Mouse (Mus musculus): ENCODE measurements around the gene Eif4ebp2. TPM values are rescaled to one million over a fixed set of nuclear protein-coding genes. Genes with fewer than 3 reads are reported as not detected.
A peak's percentile ranks its signal among the peaks of the same experiment; 100 is the strongest.

The Eif4ebp2 gene
- polyA plus RNA-seq, 1 experiment from 2014 or later = 83.2 TPM

- 50% methylated on average over 1 of the region's 1 CpGs for WGBS
Measured at GRCm38 (mm10) chr10:61480488-61480887, 28.0 kb upstream of the Eif4ebp2 start.

DNA sequence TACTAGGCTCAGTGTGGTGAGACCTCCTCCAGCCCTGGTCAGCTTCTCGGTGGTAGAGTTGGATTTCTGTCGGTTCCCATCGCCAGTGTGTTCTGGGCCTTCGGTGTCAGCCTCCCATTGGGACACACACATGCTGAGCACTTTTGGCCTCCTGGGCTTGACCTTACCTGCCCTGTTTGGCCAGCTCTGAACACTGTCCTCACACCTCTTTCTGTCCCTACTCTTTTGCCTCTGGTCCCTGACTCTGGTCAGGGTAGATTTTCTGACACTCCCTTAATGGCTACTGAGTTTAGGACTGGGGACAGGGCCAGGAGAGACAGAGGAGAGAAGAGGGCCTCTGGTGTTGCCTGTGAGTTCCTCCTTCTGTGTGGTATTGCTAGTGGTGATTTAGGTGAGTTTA lies 27.5 kb upstream of the Eif4ebp2 start:
- Histone ChIP-seq H3K9me3 (no peaks in the 10 kb centered on the region), H3K36me3 (no peaks in the 10 kb centered on the region), H3K9ac (replicated peaks) (no peak overlapping the region), H3K27ac (no peak overlapping the region), H3K4me1 (replicated peaks) (peaks cover 11% of the 10 kb centered on the region), H3K4me3 (replicated peaks) (no peak overlapping the region), H3K4me2 (replicated peaks) (no peak overlapping the region), H3K27me3 (no peaks in the 10 kb centered on the region; the same call in 1 of the 2 replicates)
- no peak for ATAC-seq
- 93% methylated on average over 4 of the region's 4 CpGs for WGBS

More at GRCm38 (mm10) chr10:61480488-61480887, 28.0 kb upstream of the Eif4ebp2 start:
- Histone ChIP-seq H3K4me3 (replicated peaks) (no peak overlapping the region), H3K4me1 (replicated peaks) (peaks cover 8% of the 10 kb centered on the region), H3K27me3 (no peaks in the 10 kb centered on the region; the same call in 1 of the 2 replicates), H3K9me3 (no peaks in the 10 kb centered on the region), H3K36me3 (no peaks in the 10 kb centered on the region), H3K27ac (no peak overlapping the region), H3K4me2 (replicated peaks) (no peak overlapping the region), H3K9ac (replicated peaks) (no peak overlapping the region)
- no peak for ATAC-seq

GRCm38 (mm10) chr10:61479461-61479860 lies 27.0 kb upstream of the Eif4ebp2 start:
- no peak overlapping the region for H3K9ac ChIP-seq (replicated peaks)
- no peaks in the 10 kb centered on the region for H3K9me3 ChIP-seq
- no peak overlapping the region for H3K27ac ChIP-seq
- WGBS = 93% methylated on average over 10 of the region's 10 CpGs
- H3K4me1 ChIP-seq (replicated peaks) = peaks cover 15% of the 10 kb centered on the region
- no peak for ATAC-seq
- no peaks in the 10 kb centered on the region for H3K36me3 ChIP-seq
- H3K4me3 ChIP-seq (replicated peaks) = no peak overlapping the region
- H3K4me2 ChIP-seq (replicated peaks) = no peak overlapping the region
- H3K27me3 ChIP-seq = no peaks in the 10 kb centered on the region; the same call in 1 of the 2 replicates

DNA sequence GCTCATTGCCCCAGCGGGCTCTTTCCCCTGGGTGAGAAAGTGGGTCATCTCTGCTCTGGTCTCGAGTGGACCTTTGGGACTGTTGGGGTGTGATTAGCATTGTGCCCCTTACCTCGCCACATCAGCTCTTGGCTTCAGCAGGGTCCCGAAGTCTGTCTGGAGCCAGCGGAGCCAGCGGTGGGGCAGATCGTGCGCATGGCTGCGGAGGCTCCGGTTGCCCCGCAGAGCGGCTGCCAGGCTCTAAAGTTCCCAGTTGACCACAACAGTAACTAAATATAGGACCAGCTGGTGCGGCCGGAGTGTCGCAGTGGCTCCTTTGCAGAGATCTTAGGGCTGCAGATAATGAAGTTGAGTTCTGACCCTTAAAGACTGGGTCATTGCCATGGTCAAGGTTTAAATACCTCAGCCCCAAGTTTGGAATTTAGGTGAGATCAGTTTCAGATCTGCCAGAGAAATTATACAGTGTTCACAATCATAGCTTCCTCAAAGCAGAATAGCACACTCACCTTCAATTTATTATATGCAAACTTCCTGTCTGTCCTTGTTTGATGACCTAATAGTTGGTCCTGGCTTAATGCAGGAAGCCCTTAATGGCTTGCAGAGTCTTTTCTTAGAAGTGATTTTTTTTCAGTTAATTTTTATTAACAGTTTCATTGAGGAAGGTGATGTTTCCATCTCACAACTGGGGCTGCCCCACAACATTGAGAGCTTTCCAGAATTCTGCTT lies 24.1 kb upstream of the Eif4ebp2 start:
- H3K9me3 ChIP-seq = no peaks in the 10 kb centered on the region
- 2% methylated on average over 15 of the region's 15 CpGs for WGBS
- H3K36me3 ChIP-seq = no peaks in the 10 kb centered on the region
- H3K4me1 ChIP-seq (replicated peaks) = peaks cover 27% of the 10 kb centered on the region
- no peak overlapping the region for H3K27ac ChIP-seq
- H3K4me3 ChIP-seq (replicated peaks) = peak overlapping the region; percentile 72
- H3K4me2 ChIP-seq (replicated peaks) = peak overlapping the region; percentile 73
- H3K9ac ChIP-seq (replicated peaks) = peak overlapping the region; percentile 83
- no peaks in the 10 kb centered on the region; the same call in 1 of the 2 replicates for H3K27me3 ChIP-seq
- no peak for ATAC-seq

DNA sequence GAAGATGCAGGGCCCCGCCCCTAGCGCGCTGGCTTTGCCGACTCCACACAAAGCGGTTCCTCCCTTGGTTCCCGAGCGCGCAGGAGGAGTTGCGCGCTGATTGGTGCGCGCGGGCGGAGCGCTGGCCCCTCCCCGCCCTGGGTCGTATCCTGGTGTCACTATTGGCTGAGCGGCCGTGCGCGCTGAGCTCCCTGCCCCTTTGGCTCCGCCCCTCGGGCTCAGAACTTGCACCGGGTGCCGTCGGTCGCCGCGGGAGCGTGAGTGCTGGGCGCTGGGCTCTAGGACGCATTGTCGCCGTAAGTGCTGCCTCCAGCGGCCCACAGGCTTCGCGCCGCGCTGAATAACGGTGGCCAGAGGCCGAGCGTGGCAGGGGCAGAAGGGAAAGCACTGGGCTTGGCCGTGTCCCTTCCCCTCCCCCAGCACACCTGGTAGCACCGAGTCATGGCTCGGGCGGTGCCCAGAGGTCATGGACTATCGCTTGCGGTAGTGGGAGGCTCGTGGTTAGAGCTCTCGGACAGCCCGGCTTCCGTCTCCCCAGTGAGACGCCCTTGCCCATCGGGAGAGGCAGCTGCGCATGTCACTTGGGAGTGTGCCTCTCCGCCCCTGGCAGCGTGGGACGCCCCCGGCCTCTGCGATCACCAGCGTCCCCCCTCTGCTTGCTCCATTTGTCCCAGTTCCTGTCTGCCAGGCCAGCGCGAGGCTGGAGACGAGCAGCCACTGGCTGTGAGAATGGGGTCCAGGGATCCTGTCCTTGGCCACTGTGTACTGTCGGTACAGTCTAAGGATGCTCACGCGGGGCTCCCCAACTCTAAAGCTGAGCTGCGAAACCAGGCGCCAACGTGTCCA lies 23.4 kb upstream of the Eif4ebp2 start, which contains the start of gene Lrrc20:
Gene Lrrc20 (plus strand): TSS at position 208 of the 846 bp plus-strand sequence.
- H3K4me2 ChIP-seq (replicated peaks) = peak within 1 kb of the TSS; percentile 73
- peak within 1 kb of the TSS; percentile 72 for H3K4me3 ChIP-seq (replicated peaks)
- under 1% methylated on average over 70 of the region's 70 CpGs for WGBS
- peak within 1 kb of the TSS; percentile 78 for H3K27ac ChIP-seq
- no peaks in the 10 kb centered on the region for H3K36me3 ChIP-seq
- H3K9me3 ChIP-seq = no peaks in the 10 kb centered on the region
- H3K27me3 ChIP-seq = no peaks in the 10 kb centered on the region; the same call in 1 of the 2 replicates
- peak within 1 kb of the TSS; percentile 83 for H3K9ac ChIP-seq (replicated peaks)
- H3K4me1 ChIP-seq (replicated peaks) = peaks cover 27% of the 10 kb centered on the region
- peak; percentile 98 for ATAC-seq

- H3K27me3 ChIP-seq = no peaks in the 10 kb centered on the region; the same call in 1 of the 2 replicates
- H3K4me2 ChIP-seq (replicated peaks) = peak overlapping the region; percentile 73
- ATAC-seq = no peak
- no peaks in the 10 kb centered on the region for H3K9me3 ChIP-seq
- H3K4me3 ChIP-seq (replicated peaks) = peak overlapping the region; percentile 72
- H3K4me1 ChIP-seq (replicated peaks) = peaks cover 27% of the 10 kb centered on the region
- no peak overlapping the region for H3K27ac ChIP-seq
- no peaks in the 10 kb centered on the region for H3K36me3 ChIP-seq
- H3K9ac ChIP-seq (replicated peaks) = peak overlapping the region; percentile 68; the same call in 1 of the 2 replicates
- WGBS = 81% methylated on average over 1 of the region's 1 CpGs
Measured at GRCm38 (mm10) chr10:61474344-61474743, 21.9 kb upstream of the Eif4ebp2 start.

GRCm38 (mm10) chr10:61473640-61474039 lies 21.2 kb upstream of the Eif4ebp2 start:
- ATAC-seq = no peak
- Histone ChIP-seq H3K27me3 (no peaks in the 10 kb centered on the region; the same call in 1 of the 2 replicates), H3K4me2 (replicated peaks) (peak overlapping the region; percentile 73; the same call in 1 of the 2 replicates), H3K9me3 (no peaks in the 10 kb centered on the region), H3K4me1 (replicated peaks) (peaks cover 27% of the 10 kb centered on the region), H3K36me3 (no peaks in the 10 kb centered on the region), H3K9ac (replicated peaks) (no peak overlapping the region), H3K4me3 (replicated peaks) (no peak overlapping the region), H3K27ac (no peak overlapping the region)
- 73% methylated on average over 3 of the region's 3 CpGs for WGBS

GRCm38 (mm10) chr10:61468900-61469299 lies 16.4 kb upstream of the Eif4ebp2 start:
- H3K36me3 ChIP-seq = no peaks in the 10 kb centered on the region
- H3K4me2 ChIP-seq (replicated peaks) = no peak overlapping the region
- ATAC-seq = no peak
- H3K4me3 ChIP-seq (replicated peaks) = no peak overlapping the region
- no peak overlapping the region for H3K27ac ChIP-seq
- no peak overlapping the region for H3K9ac ChIP-seq (replicated peaks)
- peaks cover 6% of the 10 kb centered on the region; the same call in 1 of the 2 replicates for H3K4me1 ChIP-seq (replicated peaks)
- no peaks in the 10 kb centered on the region for H3K9me3 ChIP-seq
- 73% methylated on average over 7 of the region's 7 CpGs for WGBS
- no peaks in the 10 kb centered on the region for H3K27me3 ChIP-seq

DNA sequence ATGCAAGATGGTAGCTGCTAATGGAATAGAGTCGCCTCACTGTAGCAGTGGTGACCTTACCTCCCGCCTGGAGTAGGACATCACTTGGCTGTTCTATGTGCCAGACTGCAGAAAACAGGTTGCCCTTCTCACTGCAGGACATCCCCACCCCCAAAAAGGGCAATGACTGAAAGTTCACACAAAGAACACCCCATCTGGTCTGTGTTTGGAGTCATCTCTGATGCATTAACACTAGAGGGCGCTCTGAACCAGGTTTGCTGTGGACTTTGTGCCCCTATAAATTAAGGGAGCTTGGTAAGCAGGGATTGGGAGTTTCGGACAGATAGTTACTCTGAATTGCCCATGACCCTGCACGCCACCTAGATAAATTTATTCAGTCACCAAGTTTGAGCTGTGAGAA lies 14.4 kb upstream of the Eif4ebp2 start:
- Histone ChIP-seq H3K4me2 (replicated peaks) (no peak overlapping the region), H3K27me3 (no peaks in the 10 kb centered on the region), H3K9ac (replicated peaks) (no peak overlapping the region), H3K36me3 (no peaks in the 10 kb centered on the region), H3K4me3 (replicated peaks) (no peak overlapping the region), H3K4me1 (replicated peaks) (no peaks in the 10 kb centered on the region), H3K27ac (no peak overlapping the region), H3K9me3 (no peaks in the 10 kb centered on the region)
- peak; percentile 40; the same call in 1 of the 2 replicates for ATAC-seq
- 25% methylated on average over 5 of the region's 5 CpGs for WGBS

- Histone ChIP-seq H3K36me3 (no peaks in the 10 kb centered on the region), H3K4me2 (replicated peaks) (no peak overlapping the region), H3K27ac (no peak overlapping the region), H3K9me3 (no peaks in the 10 kb centered on the region), H3K4me1 (replicated peaks) (no peaks in the 10 kb centered on the region), H3K4me3 (replicated peaks) (no peak overlapping the region), H3K27me3 (no peaks in the 10 kb centered on the region), H3K9ac (replicated peaks) (no peak overlapping the region)
- ATAC-seq = no peak
- WGBS = 70% methylated on average over 8 of the region's 8 CpGs
Measured at GRCm38 (mm10) chr10:61466242-61466641, 13.8 kb upstream of the Eif4ebp2 start.

GRCm38 (mm10) chr10:61465009-61465408 lies 12.5 kb upstream of the Eif4ebp2 start:
- no peak overlapping the region for H3K4me2 ChIP-seq (replicated peaks)
- no peak overlapping the region for H3K4me3 ChIP-seq (replicated peaks)
- no peaks in the 10 kb centered on the region for H3K36me3 ChIP-seq
- H3K4me1 ChIP-seq (replicated peaks) = no peaks in the 10 kb centered on the region
- 79% methylated on average over 4 of the region's 4 CpGs for WGBS
- H3K9me3 ChIP-seq = no peaks in the 10 kb centered on the region
- no peak overlapping the region for H3K9ac ChIP-seq (replicated peaks)
- no peaks in the 10 kb centered on the region for H3K27me3 ChIP-seq
- ATAC-seq = no peak
- no peak overlapping the region for H3K27ac ChIP-seq

GRCm38 (mm10) chr10:61457182-61457581 lies 4.7 kb upstream of the Eif4ebp2 start:
- H3K4me3 ChIP-seq (replicated peaks) = no peak overlapping the region
- no peak for ATAC-seq
- no peaks in the 10 kb centered on the region for H3K9me3 ChIP-seq
- no peak overlapping the region for H3K4me2 ChIP-seq (replicated peaks)
- H3K36me3 ChIP-seq = no peaks in the 10 kb centered on the region
- no peaks in the 10 kb centered on the region for H3K4me1 ChIP-seq (replicated peaks)
- no peak overlapping the region for H3K27ac ChIP-seq
- no peaks in the 10 kb centered on the region for H3K27me3 ChIP-seq
- H3K9ac ChIP-seq (replicated peaks) = no peak overlapping the region
- 64% methylated on average over 3 of the region's 3 CpGs for WGBS

Measured in midbrain, embryonic 13.5 days (tissue).